Mouse (Mus musculus) monocyte, adult 2 months (primary cell): ENCODE results near the gene Tbcd.

ENCODE experiments used
- DNase-seq, 2 experiments: peaks; one replicate each; pipeline ENCODE4 v3.0.0; 2022; ENCODE audit warnings: low spot score in 2 of 2, low read depth in 1 of 2

The Tbcd gene

GRCm38 (mm10) chr11:121475699-121476415 lies 24.1 kb downstream of the Tbcd start:
- peak in 1 of 2 experiments; percentile 61 for DNase-seq

- DNase-seq = no peak
Measured at GRCm38 (mm10) chr11:121479476-121480203, 27.9 kb downstream of the Tbcd start.

- no peak for DNase-seq
Measured at GRCm38 (mm10) chr11:121481129-121481528, 29.4 kb downstream of the Tbcd start.

GRCm38 (mm10) chr11:121485882-121486281 lies 34.1 kb downstream of the Tbcd start:
- no peak for DNase-seq

GRCm38 (mm10) chr11:121490651-121491050 lies 38.9 kb downstream of the Tbcd start:
- no peak for DNase-seq

- DNase-seq = no peak
Measured at GRCm38 (mm10) chr11:121500595-121500994, 48.8 kb downstream of the Tbcd start.

DNA sequence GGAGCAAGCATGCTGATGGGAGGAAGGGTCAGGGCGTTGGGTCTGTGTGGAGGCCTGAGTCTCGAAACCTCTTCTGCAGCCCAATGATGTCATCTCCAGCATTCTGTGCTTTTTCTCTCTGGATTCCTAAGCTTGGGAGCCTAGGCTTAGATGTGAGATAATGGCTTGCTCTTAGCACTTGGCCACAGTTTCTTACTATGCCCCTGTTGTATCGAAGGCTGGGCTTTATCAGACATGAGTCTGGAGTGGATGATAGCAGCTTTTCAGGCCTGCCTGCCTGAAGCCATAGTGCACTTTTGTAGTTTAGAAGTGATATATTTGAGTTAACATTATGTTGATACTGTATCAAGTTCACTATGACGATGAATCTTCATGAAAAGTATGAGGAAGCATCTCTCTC lies 49.8 kb downstream of the Tbcd start:
- DNase-seq = no peak

GRCm38 (mm10) chr11:121502000-121502860 lies 50.5 kb downstream of the Tbcd start:
- DNase-seq = no peak

DNA sequence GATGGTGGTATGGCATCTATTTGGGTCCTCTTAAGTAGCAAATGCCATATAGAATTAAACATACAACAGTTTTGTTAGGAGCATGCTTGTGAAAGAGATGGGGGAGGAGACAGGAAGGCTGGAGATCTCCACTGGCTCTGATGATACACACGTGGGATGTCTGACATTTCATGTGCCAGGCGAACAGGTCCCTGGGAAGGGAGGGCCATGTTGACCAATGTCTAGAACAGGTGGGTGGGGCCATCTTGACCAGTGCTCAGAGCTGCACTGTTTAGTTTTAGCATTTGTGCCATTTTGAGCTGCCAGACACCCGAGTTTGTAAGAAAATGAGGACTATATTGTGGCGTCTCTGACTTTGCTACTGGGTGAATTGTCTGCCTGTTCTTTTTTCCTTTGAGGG lies 56.7 kb downstream of the Tbcd start:
- no peak for DNase-seq

DNA sequence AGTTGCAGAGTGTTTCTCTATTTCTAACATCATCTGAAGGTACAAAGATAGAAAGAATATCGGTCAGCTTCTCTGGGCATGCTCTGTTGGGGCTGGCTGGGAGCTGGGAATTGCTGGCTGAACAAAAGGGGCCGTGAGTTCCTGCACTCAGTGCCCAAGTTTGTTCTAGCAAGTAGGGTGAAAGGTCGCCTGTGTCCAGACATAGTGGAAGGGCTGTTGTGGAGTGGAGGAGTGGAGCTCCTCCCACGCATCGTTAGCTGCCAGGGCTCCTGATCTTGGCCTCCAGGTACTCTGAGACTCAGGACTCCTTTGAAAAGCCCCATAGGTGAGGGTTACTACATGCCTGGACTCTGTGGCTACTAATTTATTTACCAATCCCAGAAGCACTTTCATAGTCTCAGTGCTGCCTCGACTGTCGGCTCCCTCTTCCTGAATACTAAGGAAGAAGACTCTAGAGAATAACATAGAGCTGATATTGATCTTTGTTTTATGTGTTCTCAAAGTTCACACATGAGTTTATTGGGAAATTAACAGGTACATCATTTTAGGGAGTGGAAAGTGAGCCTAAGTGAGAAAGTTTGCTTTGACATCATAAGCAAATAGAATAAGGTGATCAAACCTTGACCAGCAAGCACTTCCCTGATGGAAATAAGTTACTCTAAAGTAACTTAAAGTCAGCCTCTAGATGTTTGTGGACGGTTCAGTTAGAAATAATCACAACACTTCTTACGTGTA lies 58.9 kb downstream of the Tbcd start:
- no peak for DNase-seq

DNA sequence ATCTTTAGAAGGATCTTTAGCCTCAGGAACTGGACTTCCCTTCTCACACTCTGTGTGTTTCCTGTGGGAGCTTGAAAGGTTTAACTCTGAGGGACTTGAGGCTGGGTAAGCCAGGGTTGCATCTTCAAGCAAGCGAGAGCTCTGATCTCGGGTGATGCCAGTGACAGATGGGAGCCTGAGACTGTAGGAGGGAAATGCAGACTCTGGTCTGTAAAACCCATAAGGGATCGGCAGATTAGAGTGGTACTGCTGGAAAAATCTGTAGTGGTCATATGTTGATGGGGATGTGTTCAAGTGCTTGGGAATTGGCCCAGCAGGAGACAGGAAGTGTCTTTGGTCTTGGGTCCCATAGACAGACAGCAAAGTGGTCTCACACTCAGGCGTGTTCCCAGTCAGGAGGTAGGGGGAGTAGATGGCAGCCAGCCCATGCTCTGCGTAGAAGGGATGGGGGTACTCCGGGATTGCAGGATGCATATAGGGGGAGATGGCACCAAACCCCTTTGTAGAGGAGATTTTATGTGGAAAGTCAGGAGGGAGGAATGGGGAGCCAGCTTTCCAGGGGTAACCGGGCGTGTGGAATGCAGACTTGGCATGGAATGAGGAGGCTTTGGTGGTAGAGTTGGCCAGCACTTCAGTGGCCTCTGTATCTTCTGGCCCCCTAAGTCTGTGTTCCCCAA lies 61.3 kb downstream of the Tbcd start:
- DNase-seq = no peak

GRCm38 (mm10) chr11:121515996-121516395 lies 64.2 kb downstream of the Tbcd start:
- DNase-seq = peak in 1 of 2 experiments; percentile 9

- no peak for DNase-seq
Measured at GRCm38 (mm10) chr11:121516906-121517305, 65.2 kb downstream of the Tbcd start.

DNA sequence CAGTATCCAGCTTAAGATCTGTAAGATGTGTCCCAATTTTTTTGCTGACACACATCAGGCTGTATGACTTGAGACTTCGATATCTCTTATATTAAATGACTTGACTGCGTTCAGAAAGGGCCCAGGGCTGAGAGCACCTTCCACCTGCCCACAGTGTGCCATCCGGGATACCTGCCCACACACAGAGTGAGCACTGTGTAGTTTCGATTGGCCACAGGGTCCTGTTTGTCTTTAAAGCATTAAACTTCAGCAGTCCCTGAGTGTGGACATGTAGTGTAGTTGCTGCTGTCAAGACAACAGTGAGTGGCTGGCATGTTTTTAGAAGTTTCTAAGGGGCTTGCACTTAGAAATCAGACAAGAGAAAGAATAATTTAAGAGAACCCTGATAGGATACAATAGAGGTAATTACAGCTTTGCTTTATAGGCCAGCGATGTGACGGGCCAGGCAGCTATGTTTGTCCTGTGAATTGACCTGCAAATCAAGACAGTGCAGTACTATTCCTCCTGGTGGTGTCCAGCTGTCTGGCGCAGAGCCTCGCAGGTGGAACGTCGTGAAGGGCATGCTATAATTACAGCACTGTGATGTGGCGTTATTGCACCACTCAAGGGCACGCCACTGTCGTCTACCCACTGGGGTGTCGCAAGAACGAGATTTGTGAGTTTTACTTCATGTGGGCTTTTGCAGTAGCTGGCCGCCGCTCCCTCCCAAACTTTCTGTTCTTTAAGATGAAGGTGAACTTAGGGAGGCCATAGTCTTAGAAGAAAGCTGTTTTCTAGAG lies 66.1 kb downstream of the Tbcd start:
- DNase-seq = peak; percentile 9 to 42

GRCm38 (mm10) chr11:121519131-121519530 lies 67.4 kb downstream of the Tbcd start, which contains the start of gene Zfp750:
Zfp750 (minus strand) TSS chr11:121519333.
- no peak for DNase-seq

- DNase-seq = no peak
Measured at GRCm38 (mm10) chr11:121519703-121520102, 68.0 kb downstream of the Tbcd start.

- DNase-seq = no peak
Measured at GRCm38 (mm10) chr11:121520761-121521160, 69.0 kb downstream of the Tbcd start.

- DNase-seq = no peak
Measured at GRCm38 (mm10) chr11:121522156-121522762, 70.5 kb downstream of the Tbcd start.

GRCm38 (mm10) chr11:121524191-121524590 lies 72.4 kb downstream of the Tbcd start:
- DNase-seq = no peak
